Mouse (Mus musculus): ENCODE results near the gene Slc35f3. TPM values are rescaled to one million over a fixed set of nuclear protein-coding genes. Genes with fewer than 3 reads are reported as not detected.
A peak's percentile ranks its signal among the peaks of the same experiment; 100 is the strongest.

Gene Slc35f3
- polyA plus RNA-seq, 1 experiment from 2014 or later: 0.18 TPM

DNA sequence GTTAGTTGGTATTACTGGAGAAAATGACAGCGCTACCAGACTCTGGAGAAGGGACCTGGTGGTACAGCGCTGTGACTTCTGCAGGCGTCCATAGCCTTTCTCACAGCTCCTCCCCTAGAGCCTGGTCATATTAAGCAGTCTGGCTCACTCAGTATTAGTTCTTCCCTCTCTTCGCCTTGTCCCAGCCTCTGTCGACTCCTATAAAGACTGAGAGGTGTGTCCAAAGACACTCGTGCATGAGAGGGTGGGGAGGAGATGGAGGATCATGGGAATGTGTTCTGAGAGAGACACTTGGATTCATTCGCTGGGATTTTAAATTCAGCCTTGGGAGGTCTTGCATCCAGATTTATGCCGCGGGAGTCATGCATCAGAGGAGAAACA lies 124.6 kb downstream of the Slc35f3 start:
- Histone ChIP-seq H3K36me3 (ENCODE audit: poor library complexity, severe bottlenecking) (peaks cover 30% of the 10 kb centered on the region), H3K9ac (peak overlapping the region; percentile 87), H3K4me1 (peaks cover 19% of the 10 kb centered on the region), H3K27me3 (no peaks in the 10 kb centered on the region), H3K27ac (peak overlapping the region; percentile 68), H3K4me2 (peak overlapping the region; percentile 85), H3K4me3 (peak overlapping the region; percentile 84), H3K9me3 (replicated peaks) (no peaks in the 10 kb centered on the region)
- ATAC-seq: peak; percentile 61
- WGBS: 8% methylated on average over 9 of the region's 9 CpGs

DNA sequence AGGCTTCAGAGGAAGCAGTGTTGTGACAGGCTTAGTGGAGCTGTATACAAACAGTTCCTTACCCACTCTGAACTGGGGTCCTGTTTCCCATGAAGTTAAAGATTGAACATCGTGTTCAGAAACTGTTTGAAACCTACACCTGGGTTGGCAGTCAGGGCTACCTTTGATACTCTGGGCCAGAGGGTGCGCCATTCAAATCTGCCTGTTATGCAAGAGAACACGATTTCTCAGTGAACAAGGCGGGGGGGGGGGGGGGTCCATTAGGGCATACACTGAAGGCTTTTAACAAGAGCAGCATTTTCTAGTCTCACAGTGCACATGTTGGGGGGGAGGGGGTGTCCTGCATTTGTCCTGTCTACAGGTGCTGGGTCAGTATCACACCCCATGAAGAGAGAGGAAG lies 125.8 kb downstream of the Slc35f3 start:
- H3K9me3 ChIP-seq (replicated peaks): no peaks in the 10 kb centered on the region
- H3K9ac ChIP-seq: no peak overlapping the region
- ATAC-seq: no peak
- peaks cover 42% of the 10 kb centered on the region for H3K36me3 ChIP-seq (ENCODE audit: poor library complexity, severe bottlenecking)
- 76% methylated on average over 4 of the region's 4 CpGs for WGBS
- H3K4me1 ChIP-seq: peaks cover 19% of the 10 kb centered on the region
- H3K27me3 ChIP-seq: no peaks in the 10 kb centered on the region
- no peak overlapping the region for H3K4me2 ChIP-seq
- H3K27ac ChIP-seq: no peak overlapping the region
- no peak overlapping the region for H3K4me3 ChIP-seq

DNA sequence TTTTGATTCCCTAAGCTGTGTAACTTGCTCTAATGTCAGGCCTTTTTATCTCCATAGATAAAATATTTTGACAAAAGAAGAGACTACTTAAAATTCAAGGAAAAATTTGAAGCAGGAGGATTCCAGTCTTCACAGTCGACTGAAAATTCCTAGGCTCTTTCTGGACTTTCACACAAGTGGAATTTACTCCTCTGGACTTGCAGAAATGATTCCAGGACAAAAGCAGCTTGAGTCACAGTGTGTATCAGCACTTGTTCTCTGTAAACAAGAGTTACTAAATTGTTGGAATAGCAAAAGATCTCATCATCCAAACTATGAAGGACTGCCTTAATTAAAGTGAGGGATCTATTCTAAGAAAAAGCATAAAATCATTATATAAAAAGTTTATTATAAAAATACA lies 126.6 kb downstream of the Slc35f3 start:
- no peak overlapping the region for H3K9ac ChIP-seq
- no peaks in the 10 kb centered on the region for H3K9me3 ChIP-seq (replicated peaks)
- WGBS: 79% methylated on average over 1 of the region's 1 CpGs
- H3K27me3 ChIP-seq: no peaks in the 10 kb centered on the region
- H3K4me2 ChIP-seq: no peak overlapping the region
- no peak for ATAC-seq
- H3K27ac ChIP-seq: no peak overlapping the region
- peaks cover 50% of the 10 kb centered on the region for H3K36me3 ChIP-seq (ENCODE audit: poor library complexity, severe bottlenecking)
- peaks cover 19% of the 10 kb centered on the region for H3K4me1 ChIP-seq
- no peak overlapping the region for H3K4me3 ChIP-seq

DNA sequence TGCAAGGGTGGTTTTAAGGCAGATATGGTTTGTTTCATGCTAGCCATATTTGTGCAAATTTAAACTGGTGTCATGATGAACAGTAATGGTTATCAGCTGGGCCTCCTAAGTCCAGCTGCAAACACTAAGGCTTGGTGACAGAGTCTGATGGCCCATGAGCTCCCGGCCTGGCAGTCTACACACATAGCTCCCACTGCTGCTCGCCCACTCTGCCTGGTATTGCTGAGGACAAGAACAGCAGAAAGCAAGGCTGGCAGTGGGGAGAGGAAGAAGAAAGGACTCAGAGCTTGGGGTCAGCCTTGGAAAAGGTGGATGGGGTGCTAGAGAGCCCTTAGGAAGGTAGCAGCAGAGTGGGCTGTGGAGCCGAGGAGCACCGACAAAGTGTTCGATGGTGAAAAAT lies 131.3 kb downstream of the Slc35f3 start:
- H3K4me1 ChIP-seq: no peaks in the 10 kb centered on the region
- no peak for ATAC-seq
- peaks cover 84% of the 10 kb centered on the region for H3K36me3 ChIP-seq (ENCODE audit: poor library complexity, severe bottlenecking)
- no peak overlapping the region for H3K4me2 ChIP-seq
- no peak overlapping the region for H3K9ac ChIP-seq
- no peaks in the 10 kb centered on the region for H3K27me3 ChIP-seq
- no peak overlapping the region for H3K4me3 ChIP-seq
- H3K27ac ChIP-seq: no peak overlapping the region
- 91% methylated on average over 5 of the region's 5 CpGs for WGBS
- H3K9me3 ChIP-seq (replicated peaks): no peaks in the 10 kb centered on the region

DNA sequence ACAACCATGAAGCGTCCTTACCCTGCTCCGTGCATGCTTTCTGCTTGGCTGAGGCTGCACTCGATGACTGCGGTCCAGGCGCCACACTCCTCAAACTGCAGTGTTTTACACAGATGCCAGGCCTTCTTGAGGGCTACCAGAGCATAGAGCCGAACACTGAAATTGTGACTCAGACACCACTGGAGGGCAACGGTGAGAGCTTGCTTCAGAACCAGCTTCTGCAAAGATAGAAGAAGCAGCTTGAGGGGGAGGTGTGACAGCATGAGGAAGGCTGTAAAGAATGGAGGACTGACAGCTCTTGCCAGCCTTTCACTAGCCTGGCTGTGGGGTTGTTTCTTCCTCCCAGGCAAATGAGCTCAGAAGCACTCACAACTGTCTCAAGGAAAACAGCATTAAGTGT lies 135.5 kb downstream of the Slc35f3 start:
- H3K4me3 ChIP-seq: no peak overlapping the region
- H3K27ac ChIP-seq: no peak overlapping the region
- H3K27me3 ChIP-seq: no peaks in the 10 kb centered on the region
- H3K9me3 ChIP-seq (replicated peaks): no peaks in the 10 kb centered on the region
- no peak for ATAC-seq
- 85% methylated on average over 7 of the region's 7 CpGs for WGBS
- peaks cover 85% of the 10 kb centered on the region for H3K36me3 ChIP-seq (ENCODE audit: poor library complexity, severe bottlenecking)
- no peak overlapping the region for H3K4me2 ChIP-seq
- H3K9ac ChIP-seq: no peak overlapping the region
- H3K4me1 ChIP-seq: no peaks in the 10 kb centered on the region

DNA sequence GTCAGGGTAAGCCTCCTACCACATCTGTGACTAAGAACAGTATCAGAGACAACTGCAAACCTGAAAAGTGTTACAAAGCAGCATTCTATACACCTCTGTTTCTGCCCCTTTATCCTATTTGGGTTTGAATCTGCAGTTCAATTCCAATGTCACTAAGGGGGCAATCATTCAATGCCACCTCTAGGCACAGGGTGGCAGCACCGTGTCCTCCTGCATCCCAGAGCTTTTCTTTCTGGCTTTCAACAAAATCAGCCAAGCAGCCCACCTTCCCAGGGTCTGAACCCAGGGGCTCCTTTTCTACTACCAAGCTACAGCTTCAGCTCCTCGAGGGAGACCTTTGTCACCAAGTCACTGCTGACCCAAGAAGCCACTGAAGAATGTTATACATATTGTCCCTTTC lies 140.6 kb downstream of the Slc35f3 start:
- Histone ChIP-seq H3K27ac (no peak overlapping the region), H3K4me1 (no peaks in the 10 kb centered on the region), H3K36me3 (ENCODE audit: poor library complexity, severe bottlenecking) (peaks cover 67% of the 10 kb centered on the region), H3K9me3 (replicated peaks) (no peaks in the 10 kb centered on the region), H3K4me3 (no peak overlapping the region), H3K4me2 (no peak overlapping the region), H3K27me3 (no peaks in the 10 kb centered on the region), H3K9ac (no peak overlapping the region)
- whole genome bisulfite sequencing: 57% methylated on average over 2 of the region's 2 CpGs
- ATAC-seq: no peak

Other genes with a start within 250 kb of the Slc35f3 start
- gene Coa6, start 124.0 kb downstream of the Slc35f3 start, polyA plus RNA-seq (2015; fragmentation: Nextera tagmentation; extraction: Ambion mirVana): 46.2 and 51.9 TPM in 2 replicates
- 1.4 and 1.5 TPM in 2 replicates for gene Tarbp1, start 176.5 kb downstream of the Slc35f3 start, polyA plus RNA-seq (2015; fragmentation: Nextera tagmentation; extraction: Ambion mirVana)

All from forebrain, embryonic 13.5 days (tissue).